Mouse (Mus musculus) kidney, postnatal 0 days (tissue): ENCODE measurements at regions not wholly inside any gene's neighbourhood (a gene's known extent, or its start where the extent isn't known, plus 50 kb on each side); places are given as distances from the start of the nearest gene placed in this dataset.

Experiments
- ATAC-seq: fragments of 200-750 bp; cut with Nextera tagmentation; replicated peaks from 2 replicates; pipeline ENCODE4 v1.8.0; 2017; ENCODE audit warnings: low read depth, moderate number of reproducible peaks, moderate TSS enrichment, moderate library complexity; ENCODE audit not compliant: low FRiP score
- DNase-seq: peaks from one replicate; pipeline ENCODE4 v3.0.0-alpha.2; 2016; ENCODE audit warnings: low spot score
- H3K27ac ChIP-seq: fragments of 300-500 bp; sonication (generic); 2 replicates; pipeline ENCODE4 v1.5.1; 2014; ENCODE audit warnings: mild to moderate bottlenecking
- H3K27me3 ChIP-seq: fragments of 300-500 bp; sonication (generic); 2 replicates; pipeline ENCODE4 v1.6.1; 2014; ENCODE audit warnings: low read length, mixed read lengths; ENCODE audit not compliant: insufficient read depth
- H3K36me3 ChIP-seq: fragments of 300-500 bp; sonication (generic); 2 replicates; pipeline ENCODE4 v1.6.1; 2014; ENCODE audit warnings: low read length, mixed read lengths; ENCODE audit not compliant: insufficient read depth
- H3K4me1 ChIP-seq: fragments of 300-500 bp; sonication (generic); replicated peaks from 2 replicates; pipeline ENCODE4 v1.6.1; 2014; ENCODE audit warnings: antibody characterized with exemption, low read length, mixed read lengths; ENCODE audit not compliant: insufficient read depth
- H3K4me2 ChIP-seq: fragments of 300-500 bp; sonication (generic); 2 replicates; pipeline ENCODE4 v1.6.1; 2014; ENCODE audit warnings: mild to moderate bottlenecking, low read length, moderate library complexity, mixed read lengths
- H3K4me3 ChIP-seq: fragments of 300-500 bp; sonication (generic); replicated peaks from 2 replicates; pipeline ENCODE4 v1.5.1; 2014; ENCODE audit warnings: low read depth, low read length
- H3K9ac ChIP-seq: fragments of 300-500 bp; sonication (generic); 2 replicates; pipeline ENCODE4 v1.6.1; 2014; ENCODE audit warnings: low read depth, low read length
- H3K9me3 ChIP-seq: fragments of 300-500 bp; sonication (generic); replicated peaks from 2 replicates; pipeline ENCODE4 v1.6.1; 2016; ENCODE audit warnings: low read length, inconsistent platforms, mixed read lengths
- CTCF ChIP-seq: IDR thresholded peaks from 2 replicates; pipeline ENCODE4 v1.5.1; 2016; ENCODE audit warnings: antibody characterized with exemption, low read depth, mild to moderate bottlenecking, moderate library complexity
- WGBS: fragments of 180-500 bp; shearing (Covaris S2); extraction: QIAGEN DNeasy Blood & Tissue Kit; methylation state at CpG from one replicate; pipeline ENCODE4 v1.1.7; 2014; 5-methylcytosine and 5-hydroxymethylcytosine counted together

DNA sequence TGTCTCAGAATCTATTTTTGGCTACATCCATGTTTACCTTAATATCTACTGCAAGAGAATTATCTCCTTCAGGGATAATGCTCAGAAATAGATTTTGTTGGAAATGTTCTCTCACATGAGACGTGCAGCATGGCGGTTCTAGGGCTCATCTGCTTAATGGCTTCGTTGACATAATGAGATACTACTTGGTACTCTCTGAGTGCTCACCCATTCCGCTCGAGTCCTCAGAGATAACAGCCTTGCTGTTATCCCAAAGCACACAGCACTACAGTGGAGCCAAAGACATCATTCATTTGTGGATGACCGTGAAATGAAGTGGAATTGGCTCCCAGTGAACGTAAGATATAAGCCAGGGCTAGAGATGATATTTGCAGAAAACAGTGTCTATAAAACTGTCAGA lies 231.4 kb upstream of the Ccdc54 start:
- no peak overlapping the region for H3K4me2 ChIP-seq
- no peak overlapping the region for H3K9ac ChIP-seq
- no peak for TF ChIP-seq CTCF
- H3K4me1 ChIP-seq = no peaks in the 10 kb centered on the region
- no peaks in the 10 kb centered on the region for H3K36me3 ChIP-seq
- H3K9me3 ChIP-seq = no peaks in the 10 kb centered on the region
- ATAC-seq (no peak), DNase-seq (no peak)
- H3K4me3 ChIP-seq = no peak overlapping the region
- WGBS = 45% methylated on average over 7 of the region's 7 CpGs
- no peaks in the 10 kb centered on the region for H3K27me3 ChIP-seq
- H3K27ac ChIP-seq = no peak overlapping the region

DNA sequence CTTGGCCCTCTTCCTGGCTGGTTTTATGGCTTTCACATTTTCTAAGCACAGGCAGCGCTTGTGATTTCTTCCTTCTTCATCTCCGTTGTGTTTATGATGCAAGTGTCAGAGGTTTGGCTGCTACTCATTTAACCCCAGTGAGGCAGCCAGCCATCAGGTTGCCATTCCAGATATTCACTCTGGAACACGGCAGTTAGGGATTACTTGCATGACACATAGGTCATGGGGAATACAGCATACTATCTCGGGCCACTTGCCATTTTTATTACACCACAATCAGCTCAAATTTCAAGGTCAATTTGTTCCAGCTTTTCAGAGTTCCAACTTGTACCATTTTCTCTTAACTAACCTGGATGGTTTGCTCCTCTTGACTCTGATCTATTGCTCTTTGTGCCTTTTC lies 223.7 kb upstream of the Ccdc54 start:
- ATAC-seq (no peak), DNase-seq (no peak)
- H3K27ac ChIP-seq = no peak overlapping the region
- H3K27me3 ChIP-seq = no peaks in the 10 kb centered on the region
- no peak for TF ChIP-seq CTCF
- no peaks in the 10 kb centered on the region for H3K36me3 ChIP-seq
- H3K4me2 ChIP-seq = no peak overlapping the region
- no peak overlapping the region for H3K4me3 ChIP-seq
- H3K9ac ChIP-seq = no peak overlapping the region
- H3K4me1 ChIP-seq = peaks cover 4% of the 10 kb centered on the region; the same call in 1 of the 2 replicates
- WGBS = 22% methylated on average over 4 of the region's 4 CpGs
- no peaks in the 10 kb centered on the region for H3K9me3 ChIP-seq

DNA sequence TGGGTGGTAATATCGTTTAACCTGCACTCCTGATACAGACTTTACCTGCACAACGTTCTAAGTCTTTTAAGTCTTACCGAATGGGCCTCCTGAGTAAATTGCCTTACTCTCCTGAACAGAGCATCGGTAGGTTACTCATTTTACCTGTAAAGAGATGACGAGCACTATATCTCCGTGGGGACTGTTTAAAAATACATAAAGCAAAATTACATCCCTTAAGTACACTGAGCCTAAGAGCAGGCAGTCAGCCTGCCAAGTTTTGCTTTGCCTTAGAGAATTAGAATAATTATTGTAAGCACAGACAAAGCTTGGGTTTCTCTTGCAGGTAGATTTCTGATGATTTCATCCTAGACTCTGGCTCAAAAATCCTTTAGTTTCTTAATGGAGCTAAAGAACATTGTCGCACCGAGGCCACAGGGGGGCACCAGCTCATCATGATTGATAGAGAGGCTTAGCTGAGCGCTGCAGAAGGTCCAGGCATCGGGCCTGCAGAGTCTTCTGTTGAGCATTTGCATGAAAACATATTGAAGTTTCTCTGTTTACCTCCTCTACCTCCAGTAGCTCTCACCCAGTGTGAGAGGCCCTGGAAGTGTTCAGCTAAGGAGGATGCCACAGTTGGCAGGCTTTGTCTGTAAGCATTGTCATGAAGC lies 208.3 kb upstream of the Ccdc54 start:
- no peaks in the 10 kb centered on the region for H3K9me3 ChIP-seq
- 0 out of 2 replicates have a peak, but pooled peaks cover 5% of the 10 kb centered on the region for H3K4me1 ChIP-seq
- DNase-seq (peak; percentile 87), ATAC-seq (peak; percentile 57; the same call in 1 of the 2 replicates)
- peak; percentile 85 for TF ChIP-seq CTCF
- H3K27me3 ChIP-seq = no peaks in the 10 kb centered on the region
- H3K27ac ChIP-seq = no peak overlapping the region
- H3K4me3 ChIP-seq = no peak overlapping the region
- H3K36me3 ChIP-seq = no peaks in the 10 kb centered on the region
- no peak overlapping the region for H3K4me2 ChIP-seq
- no peak overlapping the region for H3K9ac ChIP-seq
- WGBS = 52% methylated on average over 10 of the region's 10 CpGs

DNA sequence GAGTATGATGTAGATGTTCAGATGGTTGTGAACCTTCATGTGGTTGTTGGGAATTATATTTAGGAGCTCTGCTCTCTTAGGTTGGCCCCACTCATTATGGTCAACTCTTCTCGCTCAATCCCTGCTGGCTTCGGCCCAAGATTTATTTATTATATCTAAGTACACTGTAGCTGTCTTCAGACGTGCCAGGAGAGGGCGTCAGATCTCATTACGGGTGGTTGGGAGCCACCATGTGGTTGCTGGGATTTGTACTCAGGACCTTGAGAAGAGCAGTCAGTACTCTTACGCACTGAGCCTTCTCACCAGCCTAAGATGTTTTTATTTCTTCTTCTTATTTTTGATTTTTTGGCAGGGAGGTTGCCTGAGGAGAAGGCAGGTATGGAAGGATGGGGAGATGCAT lies 207.1 kb upstream of the Ccdc54 start:
- TF ChIP-seq CTCF = no peak
- no peaks in the 10 kb centered on the region for H3K9me3 ChIP-seq
- no peak overlapping the region for H3K27ac ChIP-seq
- no peaks in the 10 kb centered on the region for H3K36me3 ChIP-seq
- no peak overlapping the region for H3K4me2 ChIP-seq
- H3K9ac ChIP-seq = no peak overlapping the region
- no peak for ATAC-seq
- H3K4me1 ChIP-seq = 0 out of 2 replicates have a peak, but pooled peaks cover 5% of the 10 kb centered on the region
- no peak overlapping the region for H3K4me3 ChIP-seq
- no peak for DNase-seq
- WGBS = 79% methylated on average over 6 of the region's 6 CpGs
- no peaks in the 10 kb centered on the region for H3K27me3 ChIP-seq

DNA sequence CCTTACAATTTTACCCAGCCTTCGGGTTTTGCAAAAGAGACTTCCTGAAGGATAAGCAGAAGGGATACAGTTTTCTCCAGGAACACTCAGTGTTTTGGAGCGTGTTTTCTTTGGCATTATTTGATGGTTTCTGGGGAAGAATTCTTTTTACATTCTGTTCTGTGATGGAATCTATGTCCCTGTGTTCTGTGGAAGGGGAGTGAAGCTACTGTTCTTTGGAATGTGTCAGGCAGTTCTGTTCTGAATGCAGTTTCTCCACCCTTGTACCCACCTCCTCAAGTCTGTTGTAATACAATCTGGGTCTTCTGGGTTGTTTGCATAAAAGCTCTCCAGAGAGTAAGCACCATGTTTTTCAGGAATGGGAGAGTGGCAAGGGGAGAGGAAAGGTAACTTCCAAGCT lies 202.0 kb upstream of the Ccdc54 start:
- Histone ChIP-seq H3K4me1 (peaks cover 10% of the 10 kb centered on the region; the same call in 1 of the 2 replicates), H3K36me3 (no peaks in the 10 kb centered on the region), H3K9ac (no peak overlapping the region), H3K4me3 (no peak overlapping the region), H3K27ac (peak overlapping the region; percentile 38), H3K27me3 (no peaks in the 10 kb centered on the region), H3K9me3 (no peaks in the 10 kb centered on the region), H3K4me2 (no peak overlapping the region)
- WGBS = 47% methylated on average over 2 of the region's 2 CpGs
- ATAC-seq (no peak), DNase-seq (peak; percentile 81)
- no peak for TF ChIP-seq CTCF

DNA sequence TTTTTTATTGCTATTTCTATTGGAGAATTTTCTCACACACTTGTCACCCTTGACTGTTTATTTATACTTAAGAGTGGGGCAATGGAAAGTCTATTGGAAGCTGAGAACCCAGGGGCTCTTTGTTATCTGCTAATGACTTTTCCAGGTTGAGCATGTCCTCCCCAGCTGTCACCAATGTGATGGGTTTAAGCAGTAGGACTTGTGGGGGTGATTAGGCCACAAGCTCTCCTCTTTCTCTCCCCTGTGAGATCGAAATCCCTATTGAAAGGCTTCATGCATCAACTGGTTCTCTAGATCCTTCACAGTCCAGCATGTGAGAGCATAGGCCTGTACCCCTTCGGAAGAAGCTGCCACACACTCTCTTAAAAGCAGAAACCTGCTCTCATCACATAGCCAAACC lies 201.6 kb upstream of the Ccdc54 start:
- Histone ChIP-seq H3K27ac (peak overlapping the region; percentile 38), H3K36me3 (no peaks in the 10 kb centered on the region), H3K4me3 (no peak overlapping the region), H3K27me3 (no peaks in the 10 kb centered on the region), H3K4me1 (peaks cover 10% of the 10 kb centered on the region; the same call in 1 of the 2 replicates), H3K9ac (no peak overlapping the region), H3K9me3 (no peaks in the 10 kb centered on the region), H3K4me2 (no peak overlapping the region)
- ATAC-seq (no peak; the same call in 1 of the 2 replicates), DNase-seq (peak; percentile 52)
- WGBS = 42% methylated on average over 2 of the region's 2 CpGs
- TF ChIP-seq CTCF = no peak

DNA sequence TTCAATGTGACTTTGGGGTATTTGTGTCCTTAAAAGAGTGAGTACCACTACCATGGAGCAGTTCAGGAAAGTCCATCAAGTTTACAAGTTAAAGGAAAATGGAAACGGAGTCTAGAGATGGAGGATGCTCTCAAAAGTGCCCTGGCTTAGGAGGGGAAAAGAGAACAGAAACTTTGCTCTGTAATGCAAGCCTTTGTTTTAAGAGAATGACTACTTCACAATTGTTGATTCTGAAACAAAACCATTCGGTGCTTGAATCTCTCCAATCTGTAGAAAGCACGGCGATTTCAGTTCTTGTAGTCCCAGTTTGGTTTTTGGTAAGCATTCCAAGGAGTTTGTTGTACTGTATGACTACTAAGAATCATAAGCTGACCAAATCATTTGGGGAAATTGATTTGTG lies 197.7 kb upstream of the Ccdc54 start:
- no peak for DNase-seq
- WGBS = 92% methylated on average over 4 of the region's 4 CpGs
- TF ChIP-seq CTCF = no peak
- Histone ChIP-seq H3K9me3 (no peaks in the 10 kb centered on the region), H3K27ac (no peak overlapping the region), H3K4me1 (peaks cover 6% of the 10 kb centered on the region; the same call in 1 of the 2 replicates), H3K4me2 (no peak overlapping the region), H3K4me3 (no peak overlapping the region), H3K27me3 (no peaks in the 10 kb centered on the region), H3K9ac (no peak overlapping the region), H3K36me3 (no peaks in the 10 kb centered on the region)
- ATAC-seq = no peak
